Mouse (Mus musculus): ENCODE measurements around the gene Mapk10. TPM values are rescaled to one million over a fixed set of nuclear protein-coding genes. Genes with fewer than 3 reads are reported as not detected.
A peak's percentile ranks its signal among the peaks of the same experiment; 100 is the strongest.

Mapk10 gene
- polyA plus RNA-seq, 1 experiment from 2014 or later: 2.0 TPM

- no peak overlapping the region for H3K4me2 ChIP-seq
- no peak for ATAC-seq (replicated peaks; ENCODE audit: insufficient number of reproducible peaks, insufficient read depth, low FRiP score, low read depth)
- no peaks in the 10 kb centered on the region for H3K36me3 ChIP-seq
- no peak overlapping the region for H3K4me3 ChIP-seq
- 67% methylated on average over 2 of the region's 2 CpGs for WGBS
- no peak overlapping the region for H3K9ac ChIP-seq
- H3K9me3 ChIP-seq (replicated peaks): no peaks in the 10 kb centered on the region
- H3K27ac ChIP-seq: no peak overlapping the region
- H3K27me3 ChIP-seq: no peaks in the 10 kb centered on the region
- H3K4me1 ChIP-seq (replicated peaks): no peaks in the 10 kb centered on the region
Observed at GRCm38 (mm10) chr5:103197796-103198325, 13.3 kb downstream of the Mapk10 start.

GRCm38 (mm10) chr5:103194549-103194948 is 16.6 kb downstream of the Mapk10 start:
- no peak overlapping the region for H3K27ac ChIP-seq
- H3K27me3 ChIP-seq: no peaks in the 10 kb centered on the region
- no peaks in the 10 kb centered on the region for H3K4me1 ChIP-seq (replicated peaks)
- WGBS: 56% methylated on average over 6 of the region's 6 CpGs
- H3K9ac ChIP-seq: no peak overlapping the region
- H3K4me3 ChIP-seq: no peak overlapping the region
- no peak overlapping the region for H3K4me2 ChIP-seq
- no peaks in the 10 kb centered on the region for H3K9me3 ChIP-seq (replicated peaks)
- H3K36me3 ChIP-seq: no peaks in the 10 kb centered on the region
- no peak for ATAC-seq (replicated peaks; ENCODE audit: insufficient number of reproducible peaks, insufficient read depth, low FRiP score, low read depth)

- H3K27me3 ChIP-seq: no peaks in the 10 kb centered on the region
- no peaks in the 10 kb centered on the region for H3K9me3 ChIP-seq (replicated peaks)
- H3K36me3 ChIP-seq: no peaks in the 10 kb centered on the region
- no peak for ATAC-seq (replicated peaks; ENCODE audit: insufficient number of reproducible peaks, insufficient read depth, low FRiP score, low read depth)
- H3K4me3 ChIP-seq: no peak overlapping the region
- no peaks in the 10 kb centered on the region for H3K4me1 ChIP-seq (replicated peaks)
- no peak overlapping the region for H3K27ac ChIP-seq
- 74% methylated on average over 3 of the region's 3 CpGs for WGBS
- H3K4me2 ChIP-seq: no peak overlapping the region
- H3K9ac ChIP-seq: no peak overlapping the region
Observed at GRCm38 (mm10) chr5:103193700-103194099, 17.4 kb downstream of the Mapk10 start.

GRCm38 (mm10) chr5:103191577-103191976 is 19.6 kb downstream of the Mapk10 start:
- WGBS: 44% methylated on average over 4 of the region's 4 CpGs
- ATAC-seq (replicated peaks; ENCODE audit: insufficient number of reproducible peaks, insufficient read depth, low FRiP score, low read depth): no peak
- no peak overlapping the region for H3K4me2 ChIP-seq
- H3K9ac ChIP-seq: no peak overlapping the region
- no peaks in the 10 kb centered on the region for H3K36me3 ChIP-seq
- H3K9me3 ChIP-seq (replicated peaks): no peaks in the 10 kb centered on the region
- no peak overlapping the region for H3K4me3 ChIP-seq
- H3K27me3 ChIP-seq: no peaks in the 10 kb centered on the region
- no peak overlapping the region for H3K27ac ChIP-seq
- no peaks in the 10 kb centered on the region for H3K4me1 ChIP-seq (replicated peaks)

GRCm38 (mm10) chr5:103184256-103184655 is 26.9 kb downstream of the Mapk10 start:
- Histone ChIP-seq H3K27ac (no peak overlapping the region), H3K9ac (no peak overlapping the region), H3K27me3 (no peaks in the 10 kb centered on the region), H3K36me3 (no peaks in the 10 kb centered on the region), H3K9me3 (replicated peaks) (no peaks in the 10 kb centered on the region), H3K4me2 (no peak overlapping the region), H3K4me1 (replicated peaks) (no peaks in the 10 kb centered on the region), H3K4me3 (no peak overlapping the region)
- WGBS: 65% methylated on average over 1 of the region's 1 CpGs
- no peak for ATAC-seq (replicated peaks; ENCODE audit: insufficient number of reproducible peaks, insufficient read depth, low FRiP score, low read depth)

GRCm38 (mm10) chr5:103181622-103182021 is 29.5 kb downstream of the Mapk10 start:
- H3K4me3 ChIP-seq: no peak overlapping the region
- 85% methylated on average over 10 of the region's 10 CpGs for WGBS
- no peaks in the 10 kb centered on the region for H3K9me3 ChIP-seq (replicated peaks)
- no peak overlapping the region for H3K27ac ChIP-seq
- no peaks in the 10 kb centered on the region for H3K36me3 ChIP-seq
- no peaks in the 10 kb centered on the region for H3K27me3 ChIP-seq
- H3K4me2 ChIP-seq: no peak overlapping the region
- no peak for ATAC-seq (replicated peaks; ENCODE audit: insufficient number of reproducible peaks, insufficient read depth, low FRiP score, low read depth)
- peaks cover 8% of the 10 kb centered on the region; the same call in 1 of the 2 replicates for H3K4me1 ChIP-seq (replicated peaks)
- H3K9ac ChIP-seq: no peak overlapping the region

- Histone ChIP-seq H3K4me1 (replicated peaks) (peaks cover 16% of the 10 kb centered on the region; the same call in 1 of the 2 replicates), H3K27me3 (no peaks in the 10 kb centered on the region), H3K9ac (no peak overlapping the region), H3K4me3 (no peak overlapping the region), H3K9me3 (replicated peaks) (no peaks in the 10 kb centered on the region), H3K36me3 (no peaks in the 10 kb centered on the region), H3K4me2 (peak overlapping the region; percentile 25; the same call in 1 of the 2 replicates), H3K27ac (peak overlapping the region; percentile 62)
- ATAC-seq (replicated peaks; ENCODE audit: insufficient number of reproducible peaks, insufficient read depth, low FRiP score, low read depth): peak; percentile 88
- WGBS: 18% methylated on average over 5 of the region's 5 CpGs
Observed at GRCm38 (mm10) chr5:103177010-103177409, 34.1 kb downstream of the Mapk10 start.

- no peak overlapping the region for H3K9ac ChIP-seq
- H3K4me3 ChIP-seq: no peak overlapping the region
- no peaks in the 10 kb centered on the region for H3K9me3 ChIP-seq (replicated peaks)
- no peak overlapping the region for H3K27ac ChIP-seq
- H3K4me2 ChIP-seq: no peak overlapping the region
- ATAC-seq (replicated peaks; ENCODE audit: insufficient number of reproducible peaks, insufficient read depth, low FRiP score, low read depth): no peak
- no peaks in the 10 kb centered on the region for H3K36me3 ChIP-seq
- H3K27me3 ChIP-seq: no peaks in the 10 kb centered on the region
- peaks cover 16% of the 10 kb centered on the region; the same call in 1 of the 2 replicates for H3K4me1 ChIP-seq (replicated peaks)
- 71% methylated on average over 7 of the region's 7 CpGs for WGBS
Observed at GRCm38 (mm10) chr5:103175989-103176388, 35.1 kb downstream of the Mapk10 start.

GRCm38 (mm10) chr5:103174607-103175006 is 36.5 kb downstream of the Mapk10 start:
- peaks cover 16% of the 10 kb centered on the region; the same call in 1 of the 2 replicates for H3K4me1 ChIP-seq (replicated peaks)
- no peaks in the 10 kb centered on the region for H3K27me3 ChIP-seq
- no peaks in the 10 kb centered on the region for H3K9me3 ChIP-seq (replicated peaks)
- no peak overlapping the region for H3K27ac ChIP-seq
- ATAC-seq (replicated peaks; ENCODE audit: insufficient number of reproducible peaks, insufficient read depth, low FRiP score, low read depth): no peak
- 67% methylated on average over 7 of the region's 7 CpGs for WGBS
- no peak overlapping the region for H3K4me3 ChIP-seq
- no peak overlapping the region for H3K4me2 ChIP-seq
- H3K36me3 ChIP-seq: no peaks in the 10 kb centered on the region
- H3K9ac ChIP-seq: no peak overlapping the region

- no peak overlapping the region for H3K27ac ChIP-seq
- H3K4me1 ChIP-seq (replicated peaks): 0 out of 2 replicates have a peak, but pooled peaks cover 4% of the 10 kb centered on the region
- no peaks in the 10 kb centered on the region for H3K9me3 ChIP-seq (replicated peaks)
- H3K9ac ChIP-seq: no peak overlapping the region
- 81% methylated on average over 3 of the region's 3 CpGs for WGBS
- H3K36me3 ChIP-seq: no peaks in the 10 kb centered on the region
- no peaks in the 10 kb centered on the region for H3K27me3 ChIP-seq
- no peak overlapping the region for H3K4me3 ChIP-seq
- no peak for ATAC-seq (replicated peaks; ENCODE audit: insufficient number of reproducible peaks, insufficient read depth, low FRiP score, low read depth)
- H3K4me2 ChIP-seq: no peak overlapping the region
Observed at GRCm38 (mm10) chr5:103171207-103171606, 39.9 kb downstream of the Mapk10 start.

GRCm38 (mm10) chr5:103167371-103167770 is 43.8 kb downstream of the Mapk10 start:
- ATAC-seq (replicated peaks; ENCODE audit: insufficient number of reproducible peaks, insufficient read depth, low FRiP score, low read depth): no peak
- WGBS: 78% methylated on average over 5 of the region's 5 CpGs
- H3K27me3 ChIP-seq: no peaks in the 10 kb centered on the region
- H3K27ac ChIP-seq: no peak overlapping the region
- no peak overlapping the region for H3K4me3 ChIP-seq
- H3K4me2 ChIP-seq: no peak overlapping the region
- no peaks in the 10 kb centered on the region for H3K9me3 ChIP-seq (replicated peaks)
- H3K4me1 ChIP-seq (replicated peaks): no peaks in the 10 kb centered on the region
- H3K36me3 ChIP-seq: no peaks in the 10 kb centered on the region
- no peak overlapping the region for H3K9ac ChIP-seq

GRCm38 (mm10) chr5:103166755-103167154 is 44.4 kb downstream of the Mapk10 start:
- Histone ChIP-seq H3K4me1 (replicated peaks) (no peaks in the 10 kb centered on the region), H3K4me2 (no peak overlapping the region), H3K27ac (no peak overlapping the region), H3K27me3 (no peaks in the 10 kb centered on the region), H3K9me3 (replicated peaks) (no peaks in the 10 kb centered on the region), H3K9ac (no peak overlapping the region), H3K4me3 (no peak overlapping the region), H3K36me3 (no peaks in the 10 kb centered on the region)
- WGBS: 60% methylated on average over 2 of the region's 2 CpGs
- ATAC-seq (replicated peaks; ENCODE audit: insufficient number of reproducible peaks, insufficient read depth, low FRiP score, low read depth): no peak
